Mouse (Mus musculus): ENCODE measurements around the gene Mmp10. TPM values are rescaled to one million over a fixed set of nuclear protein-coding genes. Genes with fewer than 3 reads are reported as not detected.

The Mmp10 gene
- polyA plus RNA-seq, 1 experiment: not detected

GRCm38 (mm10) chr9:7553536-7553935 is 51.4 kb downstream of the Mmp10 start:
- TF ChIP-seq CTCF (IDR thresholded peaks at IDR 0.05; ENCODE audit: control insufficient read depth, insufficient read depth, insufficient replicate concordance, low read depth, low read length) (no peak), POLR2A (IDR thresholded peaks at IDR 0.05; ENCODE audit: control insufficient read depth, low read depth, low read length) (no peak)
- Histone ChIP-seq H3K4me3 (ENCODE audit: control insufficient read depth, low read depth, low read length) (no peak overlapping the region), H3K27me3 (ENCODE audit: control insufficient read depth, insufficient read depth, low read length) (no peaks in the 10 kb centered on the region), H3K4me1 (ENCODE audit: control insufficient read depth, insufficient read depth, low read length) (no peaks in the 10 kb centered on the region), H3K36me3 (ENCODE audit: control insufficient read depth, insufficient read depth, low read length) (no peaks in the 10 kb centered on the region), H3K27ac (ENCODE audit: control insufficient read depth, insufficient read depth, low read depth, low read length) (no peak overlapping the region)

DNA sequence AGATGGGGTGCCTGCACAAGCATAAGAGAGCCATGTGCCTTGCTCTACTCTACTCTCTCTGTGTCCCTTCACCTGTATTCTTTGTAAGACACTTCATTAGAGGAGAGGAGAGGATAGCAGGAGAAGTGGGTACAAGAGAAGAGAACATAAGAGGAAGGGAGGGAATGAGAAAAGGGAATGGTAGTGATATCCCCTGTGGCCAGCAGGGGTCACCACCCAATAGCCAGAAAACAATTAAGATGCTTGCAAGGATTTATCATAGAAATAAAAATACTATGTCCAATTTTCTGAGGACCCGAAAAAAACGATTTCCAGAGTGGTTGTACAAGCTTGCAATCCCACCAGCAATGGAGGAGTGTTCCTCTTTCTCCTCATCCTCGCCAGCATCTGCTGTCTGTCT is 52.2 kb downstream of the Mmp10 start:
- Histone ChIP-seq H3K27me3 (ENCODE audit: control insufficient read depth, insufficient read depth, low read length) (no peaks in the 10 kb centered on the region), H3K27ac (ENCODE audit: control insufficient read depth, insufficient read depth, low read depth, low read length) (no peak overlapping the region), H3K4me1 (ENCODE audit: control insufficient read depth, insufficient read depth, low read length) (no peaks in the 10 kb centered on the region), H3K36me3 (ENCODE audit: control insufficient read depth, insufficient read depth, low read length) (no peaks in the 10 kb centered on the region), H3K4me3 (ENCODE audit: control insufficient read depth, low read depth, low read length) (no peak overlapping the region)
- no peak for TF ChIP-seq CTCF (IDR thresholded peaks at IDR 0.05; ENCODE audit: control insufficient read depth, insufficient read depth, insufficient replicate concordance, low read depth, low read length)

DNA sequence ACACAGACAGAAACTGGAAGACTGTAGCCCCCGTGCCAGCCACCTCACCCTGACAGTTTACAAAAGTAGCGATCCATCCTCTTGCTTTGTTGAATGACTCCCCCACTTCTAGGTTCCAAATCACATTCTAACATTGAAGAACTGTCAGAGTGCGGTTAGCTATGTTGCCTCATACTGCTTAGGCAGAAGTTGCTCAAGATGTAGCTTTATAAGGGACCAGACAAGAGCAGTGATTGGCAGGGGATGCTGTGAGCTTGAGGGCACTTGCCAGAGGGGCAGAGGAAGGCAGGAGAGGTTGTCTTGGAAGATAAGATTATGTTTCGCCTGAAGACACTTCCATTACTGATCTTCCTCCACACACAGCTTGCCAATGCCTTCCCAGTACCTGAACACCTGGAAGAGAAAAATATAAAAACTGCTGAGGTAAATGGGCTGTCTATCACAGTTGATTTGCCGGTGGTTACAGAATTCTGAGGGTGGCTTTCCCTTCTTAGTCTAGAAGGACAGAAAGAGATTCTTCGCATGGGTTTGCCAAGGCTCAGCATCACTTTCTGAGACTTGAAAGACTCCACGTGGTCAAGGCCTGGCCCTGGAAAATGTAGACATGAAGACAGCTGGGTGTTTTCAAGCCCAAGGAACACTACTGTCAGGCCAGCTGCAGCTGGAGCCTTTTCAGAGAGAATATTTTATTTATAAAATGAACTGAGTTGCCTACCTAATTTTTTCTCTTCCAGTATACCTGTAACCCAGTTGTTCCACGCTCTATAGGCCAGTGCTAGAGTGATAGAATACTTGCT is 56.3 kb downstream of the Mmp10 start, which contains the start of gene Mmp8:
TSS of gene Mmp8 (plus strand) at position 236 of the 797 bp plus-strand sequence.
- Histone ChIP-seq H3K36me3 (ENCODE audit: control insufficient read depth, insufficient read depth, low read length) (no peaks in the 10 kb centered on the region), H3K27me3 (ENCODE audit: control insufficient read depth, insufficient read depth, low read length) (no peaks in the 10 kb centered on the region), H3K27ac (ENCODE audit: control insufficient read depth, insufficient read depth, low read depth, low read length) (no peak within 1 kb of the TSS), H3K4me3 (ENCODE audit: control insufficient read depth, low read depth, low read length) (no peak within 1 kb of the TSS), H3K4me1 (ENCODE audit: control insufficient read depth, insufficient read depth, low read length) (no peaks in the 10 kb centered on the region)
- TF ChIP-seq CTCF (IDR thresholded peaks at IDR 0.05; ENCODE audit: control insufficient read depth, insufficient read depth, insufficient replicate concordance, low read depth, low read length): no peak
- TF ChIP-seq POLR2A (IDR thresholded peaks at IDR 0.05; ENCODE audit: control insufficient read depth, low read depth, low read length): no peak

Other genes with a start within 250 kb of the Mmp10 start
- gene Mmp13, start 229.8 kb upstream of the Mmp10 start, polyA plus RNA-seq (2012; rRNA removed): not detected in 2 replicates
- not detected in 2 replicates for gene Mmp12, start 158.0 kb upstream of the Mmp10 start, polyA plus RNA-seq (2012; rRNA removed)
- not detected in 2 replicates for gene Mmp1b, start 114.3 kb upstream of the Mmp10 start, polyA plus RNA-seq (2012; rRNA removed)
- not detected in 2 replicates for gene Mmp3, start 56.5 kb upstream of the Mmp10 start, polyA plus RNA-seq (2012; rRNA removed)
- not detected in 2 replicates for gene Mmp8, start 56.1 kb downstream of the Mmp10 start, polyA plus RNA-seq (2012; rRNA removed)
- gene Mmp27, start 69.0 kb downstream of the Mmp10 start, polyA plus RNA-seq (2012; rRNA removed): not detected in 2 replicates
- gene Mmp20, start 125.9 kb downstream of the Mmp10 start, polyA plus RNA-seq (2012; rRNA removed): 0.02 TPM in 1 of 2 replicates, not detected in the other
- gene Mmp7, start 189.7 kb downstream of the Mmp10 start, polyA plus RNA-seq (2012; rRNA removed): 3.0 TPM in 1 of 2 replicates, not detected in the other

Data from testis, adult 2 months (tissue).